Mouse (Mus musculus) left cerebral cortex, adult 18-20 months (tissue): ENCODE measurements around the gene Gm49396. TPM values are rescaled to one million over a fixed set of nuclear protein-coding genes. Genes with fewer than 3 reads are reported as not detected.

Source experiments
- DNase-seq, 2 experiments: peaks; one replicate each; pipeline ENCODE4 v3.0.0; 2021 to 2022; ENCODE audit warnings: low spot score in 2 of 2, mixed read lengths in 1 of 2
- total RNA-seq, 2 experiments: library from RNA; stranded (reverse); gene quantifications; 2 replicates each; pipeline ENCODE4 v1.2.3; 2021

Gene Gm49396
- total RNA-seq, 2 experiments from 2014 or later, result 7.5 to 8.1 TPM

DNA sequence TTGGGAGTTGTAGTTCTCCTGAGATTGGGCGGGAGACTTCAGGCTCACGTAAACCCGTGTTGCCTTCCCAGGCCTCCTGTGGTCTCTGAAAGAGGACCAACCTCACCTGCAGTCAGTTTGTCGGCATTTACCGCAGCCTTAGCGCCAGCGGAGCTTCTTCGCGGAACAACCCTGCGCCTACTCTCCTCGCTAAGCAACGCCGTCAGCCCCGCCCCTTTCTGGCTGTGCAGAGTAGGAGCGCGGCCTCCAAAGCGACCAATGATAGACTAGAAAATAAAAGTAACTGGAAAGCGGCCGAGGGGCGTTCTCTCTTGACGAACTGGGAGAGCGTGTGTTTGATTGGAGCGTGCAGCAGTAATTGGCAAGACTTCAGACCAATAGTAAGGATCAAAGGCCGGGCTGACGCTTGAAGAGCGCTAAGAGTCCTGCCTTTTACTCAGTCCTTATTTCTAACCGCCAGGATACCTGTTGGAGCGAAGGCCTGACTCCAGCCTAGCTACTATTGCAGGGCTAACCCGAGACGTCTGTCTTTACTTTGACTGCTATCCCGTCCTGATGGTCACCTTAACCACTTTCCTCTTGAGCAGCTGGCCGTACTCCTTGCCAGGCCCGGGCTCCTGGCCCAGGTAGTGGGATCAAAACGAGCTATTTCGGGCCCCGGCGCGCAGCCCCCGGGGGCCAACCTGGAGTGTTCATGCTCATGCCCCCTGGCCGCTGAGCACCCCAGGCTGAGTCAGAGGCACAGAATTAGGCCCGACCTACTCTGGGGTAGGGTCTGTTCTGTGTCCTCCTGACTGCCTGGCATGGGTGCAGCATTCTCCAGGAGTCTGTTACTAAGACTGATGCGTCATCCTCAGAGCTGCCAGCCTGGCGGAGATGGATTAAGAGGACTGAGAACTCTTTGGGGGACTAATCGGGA is 10.8 kb upstream of the Gm49396 start, which contains the start of the genes Hspb6 and Proser3:
Gene Hspb6, plus strand, starts transcription at position 77 of the 919 bp plus-strand sequence.
Gene Proser3, minus strand, starts transcription at position 198 of the 919 bp plus-strand sequence.
- peak; percentile 92 to 97 for DNase-seq

GRCm38 (mm10) chr7:30553021-30553589 is 10.0 kb upstream of the Gm49396 start:
- peak in 1 of 2 experiments; percentile 45 for DNase-seq

DNA sequence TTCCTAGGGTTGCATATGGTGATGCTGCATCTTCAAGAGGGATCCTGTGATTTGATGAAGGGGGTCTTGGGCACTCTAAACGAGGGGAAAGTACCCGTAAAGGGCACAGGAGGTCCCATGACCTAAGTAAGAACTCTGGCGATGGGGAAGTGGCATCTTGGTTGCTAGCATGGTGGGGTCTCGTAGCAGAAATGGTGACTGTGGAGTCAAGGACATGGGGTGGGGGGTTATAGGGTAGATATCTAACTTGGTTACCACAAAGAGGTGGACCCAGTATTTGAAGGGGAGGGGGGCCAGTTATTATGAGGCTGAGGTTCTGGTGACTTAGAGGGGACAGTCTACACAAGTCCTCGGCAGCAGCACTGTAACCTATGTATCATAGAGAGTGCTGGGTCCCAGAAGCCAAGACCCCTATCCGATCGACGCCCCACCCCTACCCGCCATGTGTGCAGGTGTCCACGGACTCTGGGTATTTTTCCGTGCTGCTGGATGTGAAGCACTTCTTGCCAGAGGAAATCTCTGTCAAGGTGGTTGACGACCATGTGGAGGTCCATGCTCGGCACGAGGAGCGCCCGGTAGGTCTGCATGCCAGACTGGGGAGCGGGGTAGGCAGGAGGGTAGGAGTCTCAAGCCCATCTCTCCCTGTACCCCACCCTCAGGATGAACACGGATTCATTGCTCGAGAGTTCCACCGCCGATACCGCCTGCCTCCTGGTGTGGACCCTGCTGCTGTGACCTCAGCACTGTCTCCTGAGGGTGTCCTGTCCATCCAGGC is 9.1 kb upstream of the Gm49396 start:
- no peak for DNase-seq

- no peak for DNase-seq
Measured at GRCm38 (mm10) chr7:30556894-30557536, 6.1 kb upstream of the Gm49396 start.

- DNase-seq, result peak in 1 of 2 experiments; percentile 40
Measured at GRCm38 (mm10) chr7:30557901-30558514, 5.1 kb upstream of the Gm49396 start.

DNA sequence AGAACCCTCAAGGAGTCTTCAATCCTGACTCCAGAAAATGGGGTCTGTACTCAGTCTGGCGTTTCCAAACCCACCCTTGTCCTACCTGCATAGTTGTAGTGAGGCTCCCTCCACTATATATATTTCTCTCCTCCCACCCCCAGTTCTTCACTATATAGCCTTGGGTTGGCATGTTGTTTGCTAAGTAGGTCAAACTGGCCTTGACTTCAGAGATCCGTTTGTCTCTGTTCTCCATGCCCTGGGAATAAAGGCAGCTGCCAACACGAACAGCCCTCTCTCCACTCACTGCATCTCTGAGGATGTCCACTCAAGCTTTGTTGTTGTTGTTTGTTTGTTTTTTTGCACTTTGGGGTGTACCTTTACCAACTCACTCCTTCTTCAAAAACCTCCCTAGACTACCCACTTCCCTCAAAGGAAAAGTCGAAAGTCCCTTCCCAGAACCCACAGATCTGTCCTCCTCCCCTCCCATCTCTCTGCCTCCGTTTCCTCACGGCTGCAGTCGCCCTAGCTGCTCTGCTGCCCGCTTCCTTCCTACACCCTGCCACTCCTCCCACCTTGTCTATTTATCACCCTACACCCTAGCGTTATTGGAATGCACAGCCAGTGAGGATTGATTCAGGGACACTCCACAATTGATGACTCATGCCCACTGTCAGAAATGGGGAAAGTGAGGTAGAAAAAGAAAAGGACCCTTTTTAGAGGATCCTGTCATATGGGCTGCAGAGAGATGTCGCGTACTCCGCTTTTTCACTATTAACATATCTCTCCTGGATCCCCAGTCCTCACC is 4.3 kb upstream of the Gm49396 start:
- no peak for DNase-seq

- peak; percentile 96 to 98 for DNase-seq
Measured at GRCm38 (mm10) chr7:30559443-30559954, 3.6 kb upstream of the Gm49396 start, which contains the start of gene Lin37. Gene Lin37, minus strand, starts transcription at chr7:30559838.

- DNase-seq, result no peak
Measured at GRCm38 (mm10) chr7:30560296-30560695, 2.8 kb upstream of the Gm49396 start.

DNA sequence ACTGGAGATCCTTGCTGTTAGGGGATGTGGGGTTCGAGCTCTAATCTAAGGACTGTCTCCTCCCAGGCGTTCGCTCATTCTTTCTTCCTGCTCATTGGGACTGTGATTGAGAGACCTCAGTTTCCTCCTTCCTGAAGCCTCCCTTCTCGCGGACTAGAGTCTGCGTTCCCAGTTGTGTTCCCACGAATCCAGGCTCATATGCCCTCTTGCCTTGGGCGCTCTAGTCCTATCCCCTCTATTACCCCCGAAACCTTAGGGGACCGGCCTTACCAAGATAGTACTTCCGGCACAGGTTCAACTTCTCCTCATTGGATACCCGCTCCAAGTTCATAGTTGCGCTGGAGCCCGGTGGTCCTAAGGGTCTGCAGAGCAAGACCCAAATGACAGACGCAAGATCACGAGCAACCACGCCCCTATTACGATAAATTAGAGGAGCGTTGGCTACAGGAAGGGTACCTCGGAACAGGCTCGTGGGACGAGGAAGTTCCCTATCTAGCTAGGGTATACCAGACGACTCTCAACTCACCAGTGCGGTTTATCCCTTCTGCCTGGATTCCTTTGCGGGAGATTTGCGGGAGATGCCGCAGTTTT is 523 bp upstream of the Gm49396 start:
- peak in 1 of 2 experiments; percentile 24 for DNase-seq

DNA sequence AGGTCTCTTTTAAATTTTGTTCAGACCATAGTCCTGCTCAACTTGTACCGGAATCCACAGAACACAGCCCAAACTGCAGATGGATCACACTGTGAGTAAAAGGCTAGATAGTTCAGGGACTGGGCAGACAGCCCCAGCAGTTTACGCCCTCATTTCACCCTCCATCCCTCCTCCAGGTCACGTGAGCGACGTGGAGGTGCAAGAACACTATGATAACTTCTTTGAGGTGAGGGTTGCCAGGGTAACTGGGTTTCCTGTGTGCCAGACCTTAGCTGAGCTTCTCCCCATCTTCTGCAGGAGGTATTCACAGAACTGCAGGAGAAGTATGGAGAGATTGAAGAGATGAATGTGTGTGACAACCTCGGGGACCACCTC is 749 bp downstream of the Gm49396 start:
- DNase-seq, result no peak

GRCm38 (mm10) chr7:30564970-30565571 is 1.9 kb downstream of the Gm49396 start, which contains the start of gene Igflr1:
Gene Igflr1, plus strand, starts transcription at chr7:30565427.
- DNase-seq, result no peak

GRCm38 (mm10) chr7:30566033-30566432 is 2.9 kb downstream of the Gm49396 start:
- DNase-seq, result no peak

DNA sequence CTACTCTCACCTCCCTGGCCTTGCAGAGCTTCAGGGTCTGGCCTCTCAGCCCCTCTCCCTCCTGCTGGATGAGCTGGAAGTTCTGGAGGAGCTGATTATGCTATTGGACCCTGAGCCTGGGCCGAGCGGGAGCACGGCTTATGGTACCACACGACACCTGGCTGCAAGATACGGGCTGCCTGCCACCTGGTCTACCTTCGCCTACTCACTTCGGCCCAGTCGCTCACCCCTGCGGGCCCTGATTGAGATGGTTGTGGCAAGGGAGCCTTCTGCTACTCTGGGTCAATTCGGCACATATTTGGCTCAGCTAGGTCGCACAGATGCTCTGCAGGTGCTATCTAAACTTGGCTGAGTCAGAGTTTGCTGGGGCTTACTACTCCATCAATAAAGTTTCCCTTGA is 4.4 kb downstream of the Gm49396 start:
- DNase-seq, result no peak

DNA sequence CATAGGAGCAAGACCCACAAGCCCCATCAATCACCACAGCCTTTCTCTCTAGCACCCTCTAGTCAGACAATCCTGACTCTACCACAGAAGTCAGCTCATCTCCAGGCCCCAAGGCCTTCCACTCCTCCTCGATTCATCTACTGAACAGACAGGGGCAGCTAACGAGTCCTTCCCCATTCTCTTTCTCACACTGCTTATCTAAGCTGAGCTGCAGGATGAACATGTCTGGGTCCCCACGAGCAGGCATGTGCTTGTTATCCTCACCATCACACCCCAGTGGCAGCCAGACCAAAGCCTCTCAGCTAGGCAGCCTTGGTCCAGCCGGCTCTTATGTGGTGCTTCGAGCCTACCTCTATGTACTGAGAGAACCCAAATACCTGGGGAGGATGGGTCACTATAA is 9.2 kb downstream of the Gm49396 start:
- DNase-seq, result no peak

DNA sequence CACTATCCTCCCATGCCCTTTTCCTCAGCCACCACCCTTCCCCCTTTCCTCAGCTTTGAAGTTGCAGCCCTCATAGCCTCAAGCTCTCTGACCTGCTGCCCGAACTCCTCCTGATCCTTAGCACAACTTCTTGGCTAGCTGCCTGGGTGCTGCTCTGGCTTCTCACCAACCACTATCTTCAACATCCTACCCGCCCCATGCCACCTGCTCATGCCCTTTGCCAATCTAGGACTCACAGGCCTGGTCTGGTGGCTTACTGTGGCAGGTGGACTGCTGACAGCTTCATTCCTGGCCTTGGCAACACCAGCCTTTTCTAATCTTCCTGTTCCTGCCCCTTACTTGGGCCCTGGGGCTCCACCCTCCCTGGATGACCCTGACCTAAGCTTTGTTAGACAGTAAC is 9.8 kb downstream of the Gm49396 start:
- no peak for DNase-seq

GRCm38 (mm10) chr7:30579950-30580349 is 16.8 kb downstream of the Gm49396 start:
- DNase-seq, result no peak

- no peak for DNase-seq
Measured at GRCm38 (mm10) chr7:30581547-30581946, 18.4 kb downstream of the Gm49396 start.

GRCm38 (mm10) chr7:30584339-30584738 is 21.2 kb downstream of the Gm49396 start:
- no peak for DNase-seq

- DNase-seq, result no peak
Measured at GRCm38 (mm10) chr7:30585170-30585569, 22.0 kb downstream of the Gm49396 start.
